In genomic region chr2:142838118-142838517, GRCm38 (mm10) we compare ENCODE assay signal across 9 mouse cellular contexts.
DNase-seq lines count a peak whose midpoint lies in the region; ATAC-seq and TF ChIP-seq lines count a peak whose summit lies in the region.
"Had no signal": no experiment of that assay in that cellular context is flagged by ENCODE, and none has a peak within 500 bp of the region (broad histone marks: within the 10 kb centered on the region; RNA-seq: fewer than 3 reads in every experiment).

No protein-coding gene starts in this region.

- no peaks in the 10 kb centered on the region for H3K27me3 ChIP-seq in intestine, embryonic 14.5 days (replicated peaks; ENCODE audit: control insufficient read depth, insufficient read depth, low read length)
- no peaks in the 10 kb centered on the region for H3K27me3 ChIP-seq in intestine, postnatal 0 days (replicated peaks; ENCODE audit: control insufficient read depth, insufficient read depth, low read length)
- no peaks in the 10 kb centered on the region for H3K27me3 ChIP-seq in kidney, postnatal 0 days (ENCODE audit: insufficient read depth, low read length)

- 0 out of 2 replicates have a peak, but pooled peaks cover 2% of the 10 kb centered on the region for H3K4me1 ChIP-seq in intestine, embryonic 14.5 days (replicated peaks; ENCODE audit: control insufficient read depth, insufficient read depth, low read length)
- H3K4me1 ChIP-seq in intestine, postnatal 0 days (replicated peaks; ENCODE audit: control insufficient read depth, insufficient read depth, low read length), result no peaks in the 10 kb centered on the region; the same call in 1 of the 2 replicates
- no peaks in the 10 kb centered on the region for H3K4me1 ChIP-seq in kidney, postnatal 0 days (replicated peaks; ENCODE audit: insufficient read depth, low read length)

- no peaks in the 10 kb centered on the region for H3K36me3 ChIP-seq in intestine, embryonic 14.5 days (ENCODE audit: control insufficient read depth, insufficient read depth, low read length)
- no peaks in the 10 kb centered on the region; the same call in 1 of the 2 replicates for H3K36me3 ChIP-seq in intestine, postnatal 0 days (ENCODE audit: control insufficient read depth, insufficient read depth)
- H3K36me3 ChIP-seq in kidney, postnatal 0 days (ENCODE audit: insufficient read depth, low read length), result no peaks in the 10 kb centered on the region

- H3K4me2 ChIP-seq in intestine, embryonic 14.5 days (ENCODE audit: low read length), result no peak overlapping the region
- H3K4me2 ChIP-seq in intestine, postnatal 0 days (replicated peaks; ENCODE audit: low read depth), result no peak overlapping the region
- H3K4me2 ChIP-seq in kidney, postnatal 0 days (ENCODE audit: low read length), result no peak overlapping the region

- H3K27ac ChIP-seq in intestine, embryonic 14.5 days (ENCODE audit: low read depth), result peak overlapping the region; percentile 67
- H3K27ac ChIP-seq in intestine, postnatal 0 days (ENCODE audit: low read depth, low read length), result no peak overlapping the region
- no peak overlapping the region for H3K27ac ChIP-seq in kidney, postnatal 0 days

- 0 out of 2 replicates have a peak, but pooled peaks have one; percentile 36 for ATAC-seq in intestine, embryonic 14.5 days (replicated peaks; ENCODE audit: low FRiP score, low TSS enrichment, low read depth)
- no peak for ATAC-seq in intestine, postnatal 0 days
- no peak for ATAC-seq in kidney, postnatal 0 days (replicated peaks; ENCODE audit: low FRiP score, low read depth)

- no peaks in the 10 kb centered on the region for H3K9me3 ChIP-seq in intestine, embryonic 14.5 days (ENCODE audit: control insufficient read depth, low read length)
- H3K9me3 ChIP-seq in intestine, postnatal 0 days (ENCODE audit: control insufficient read depth), result no peaks in the 10 kb centered on the region
- no peaks in the 10 kb centered on the region for H3K9me3 ChIP-seq in kidney, postnatal 0 days (replicated peaks; ENCODE audit: low read length)

- H3K9ac ChIP-seq in intestine, embryonic 14.5 days (ENCODE audit: low read length), result no peak overlapping the region
- H3K9ac ChIP-seq in intestine, postnatal 0 days (ENCODE audit: low read depth, low read length), result no peak overlapping the region
- no peak overlapping the region for H3K9ac ChIP-seq in kidney, postnatal 0 days (ENCODE audit: low read depth, low read length)

- 42% methylated on average over 1 of the region's 1 CpGs for WGBS in intestine, embryonic 14.5 days
- 72% methylated on average over 1 of the region's 1 CpGs for WGBS in intestine, postnatal 0 days
- WGBS in kidney, postnatal 0 days, result 48% methylated on average over 1 of the region's 1 CpGs

- TF ChIP-seq CTCF in intestine, postnatal 0 days (IDR thresholded peaks at IDR 0.05; ENCODE audit: low read depth), result no peak
- no peak for TF ChIP-seq CTCF in kidney, postnatal 0 days (IDR thresholded peaks at IDR 0.05; ENCODE audit: low read depth)

- H3K4me3 ChIP-seq in intestine, embryonic 14.5 days (ENCODE audit: low read depth, low read length), result no peak overlapping the region
- H3K4me3 ChIP-seq in intestine, postnatal 0 days (ENCODE audit: low read depth, low read length), result no peak overlapping the region
- no peak overlapping the region for H3K4me3 ChIP-seq in kidney, postnatal 0 days (replicated peaks; ENCODE audit: low read depth, low read length)

- DNase-seq in intestine, embryonic 14.5 days (ENCODE audit: low spot score), result peak; percentile 60
- DNase-seq in fibroblast of lung, adult 2 months (ENCODE audit: low read depth), result peak; percentile 63
- peak; percentile 79 for DNase-seq in kidney, postnatal 0 days (ENCODE audit: low spot score)
- DNase-seq in lung, postnatal 36 days, result peak; percentile 73
- DNase-seq in layer of hippocampus, adult 9-10 months (ENCODE audit: low spot score), result no peak
- DNase-seq in cerebellum, postnatal 25 days, result no peak
- no peak for DNase-seq in frontal cortex, adult 2 months (ENCODE audit: extremely low spot score in 1 of 2, low spot score in 1 of 2)
- DNase-seq: left cerebral cortex, postnatal 4 days had no signal

Comparison
In these comparisons a context has a peak if more than half of its experiments do, and no peak if none do; other contexts are left out.
1. DNase-seq: peak in intestine, embryonic 14.5 days (single experiment), fibroblast of lung, adult 2 months (single experiment), kidney, postnatal 0 days (single experiment) and lung, postnatal 36 days (single experiment); none in layer of hippocampus, adult 9-10 months (single experiment), cerebellum, postnatal 25 days (0 of 2) and frontal cortex, adult 2 months (0 of 2).